Mouse (Mus musculus) olfactory bulb, adult 2 months (tissue): ENCODE data around the gene Xcl1. TPM values are rescaled to one million over a fixed set of nuclear protein-coding genes. Genes with fewer than 3 reads are reported as not detected.
"Not testable (repeated sequence)": the region's sequence is repeated elsewhere in the genome, so short reads cannot be mapped to it uniquely, and the experiment has no call there.

Experiments used
- H3K27ac ChIP-seq: fragments of 200-500 bp; 2 replicates; pipeline ENCODE4 v1.5.1; 2012; ENCODE audit warnings: low read depth, low read length; ENCODE audit not compliant: insufficient read depth
- H3K4me1 ChIP-seq: fragments of 200-500 bp; 2 replicates; pipeline ENCODE4 v1.6.1; 2012; ENCODE audit warnings: low read length; ENCODE audit not compliant: control insufficient read depth, insufficient read depth
- H3K4me3 ChIP-seq: fragments of 200-500 bp; 2 replicates; pipeline ENCODE4 v1.5.1; 2012; ENCODE audit warnings: mild to moderate bottlenecking, low read depth, low read length, moderate library complexity; ENCODE audit not compliant: insufficient read depth
- CTCF ChIP-seq: fragments of 200-500 bp; IDR thresholded peaks from 2 replicates; pipeline ENCODE4 v1.5.1; 2012; ENCODE audit warnings: low read depth, mild to moderate bottlenecking, low read length, moderate library complexity; ENCODE audit not compliant: insufficient read depth
- POLR2A ChIP-seq: fragments of 200-500 bp; IDR thresholded peaks from 2 replicates; pipeline ENCODE4 v1.6.1; 2012; ENCODE audit warnings: mild to moderate bottlenecking, low read depth, low read length, moderate library complexity; ENCODE audit not compliant: insufficient read depth
- WGBS: fragments of 180-500 bp; shearing (Covaris S2); methylation state at CpG from one replicate; pipeline ENCODE4 v1.1.7; 2018; 5-methylcytosine and 5-hydroxymethylcytosine counted together
- polyA plus RNA-seq: library from polyadenylated mRNA; stranded (reverse); fragments of >200 nt; gene quantifications from 2 replicates; pipeline ENCODE4 v1.2.4, GENCODE M21; 2012; ENCODE audit warnings: low replicate concordance; ENCODE audit not compliant: missing spikeins, insufficient read depth, insufficient read length

Xcl1 gene
- not detected in 2 replicates for polyA plus RNA-seq

DNA sequence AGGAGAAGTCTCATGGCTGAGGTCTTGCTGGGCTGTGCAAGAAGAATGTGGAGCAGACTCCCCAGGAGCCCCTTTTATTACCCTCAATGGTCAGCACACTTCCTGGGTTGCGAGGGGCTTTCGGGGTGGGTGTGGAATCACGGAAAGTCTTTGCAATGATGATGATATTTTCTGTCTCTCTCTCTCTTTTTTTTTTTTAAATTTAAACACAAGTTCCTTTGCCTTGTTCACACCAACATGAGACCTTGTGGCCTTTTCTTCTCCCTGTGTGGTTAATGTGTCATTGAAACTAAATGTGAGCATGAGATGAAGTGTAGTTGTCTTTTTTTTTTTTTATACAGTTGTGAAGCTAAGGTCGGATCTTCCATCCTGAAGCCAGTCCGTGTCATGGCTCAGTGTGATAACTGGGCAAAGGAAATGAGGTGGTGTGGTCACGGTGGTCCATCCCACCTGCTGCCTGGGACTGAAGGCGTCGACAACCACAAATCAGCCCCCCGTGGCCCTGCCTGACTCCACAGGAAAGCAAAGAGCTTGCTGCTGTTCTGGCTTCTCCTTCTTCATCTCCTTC lies at the start of gene Xcl1:
Gene Xcl1 (minus strand): TSS at position 51 of the 568 bp plus-strand sequence.
- TF ChIP-seq POLR2A (no peak), CTCF (no peak)
- 88% methylated on average over 9 of the region's 9 CpGs for WGBS
- Histone ChIP-seq H3K4me1 (0 out of 2 replicates have a peak, but pooled peaks cover 2% of the 10 kb centered on the region), H3K4me3 (no peak within 1 kb of the TSS), H3K27ac (no peak within 1 kb of the TSS)

DNA sequence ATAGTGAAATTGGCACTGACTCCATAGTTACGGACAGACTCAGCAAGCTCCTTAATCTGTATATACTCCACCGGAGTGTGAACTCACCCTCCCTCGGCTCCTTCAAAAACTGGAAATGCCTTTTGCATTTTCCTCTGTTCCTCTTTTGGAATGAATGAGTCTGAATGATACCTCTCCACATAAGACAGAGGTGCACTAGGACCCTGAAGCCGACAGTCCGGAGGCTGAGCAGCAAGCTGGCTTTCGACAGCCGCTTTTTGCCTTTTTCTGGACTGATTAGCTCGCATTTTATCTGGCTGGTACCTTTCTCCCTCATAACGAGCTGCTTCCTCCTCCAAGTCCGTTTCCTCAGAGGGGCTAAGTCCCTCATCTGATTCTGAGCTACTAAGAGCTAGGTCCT lies 49.4 kb upstream of the Xcl1 start:
- 78% methylated on average over 10 of the region's 10 CpGs for WGBS
- not testable (repeated sequence) for H3K4me3 ChIP-seq

DNA sequence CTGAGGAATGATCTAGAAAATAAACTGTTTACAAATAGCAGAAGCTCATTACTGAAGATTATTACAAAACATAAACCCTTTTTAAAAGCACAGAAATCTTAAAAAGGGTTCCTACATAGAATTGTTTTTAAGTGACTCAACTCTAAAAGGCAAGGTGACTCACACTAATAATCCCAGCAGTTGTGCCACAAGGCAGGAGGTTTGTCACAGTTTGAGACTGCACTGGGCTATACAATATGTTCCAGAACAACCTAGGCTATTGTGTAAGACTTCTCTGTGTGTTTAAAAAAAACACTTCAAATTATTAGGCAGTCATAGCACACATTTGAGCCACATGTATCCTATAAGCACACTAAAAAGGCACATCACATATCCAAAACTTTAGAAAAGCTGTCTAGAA lies 42.0 kb upstream of the Xcl1 start:
- Histone ChIP-seq H3K4me3 (no peak overlapping the region), H3K4me1 (no peaks in the 10 kb centered on the region), H3K27ac (peak overlapping the region; percentile 19; the same call in 1 of the 2 replicates)
- TF ChIP-seq CTCF (no peak), POLR2A (no peak)

More for the DNA sequence above, 49.4 kb upstream of the Xcl1 start:
- not testable (repeated sequence) for H3K4me1 ChIP-seq, H3K27ac ChIP-seq

DNA sequence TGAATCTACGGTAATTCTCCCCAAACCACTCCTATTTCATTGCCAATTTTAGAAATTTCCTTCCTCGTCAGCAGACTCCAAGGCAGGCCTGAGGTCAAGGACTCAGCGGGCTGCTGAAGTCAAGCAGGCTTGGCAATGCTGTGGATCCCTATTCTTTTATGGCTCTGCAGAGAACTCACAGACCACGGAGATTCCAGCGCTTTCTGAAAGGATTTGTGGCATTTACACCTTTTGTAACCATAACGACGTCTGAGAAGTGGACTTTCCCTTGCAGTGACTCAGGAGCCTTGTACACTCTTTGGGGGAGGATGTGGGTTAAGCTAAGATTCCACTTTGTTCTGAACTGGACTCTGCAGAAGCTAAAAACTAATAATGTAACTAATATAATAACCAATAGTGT lies 40.4 kb upstream of the Xcl1 start:
- H3K4me3 ChIP-seq: no peak overlapping the region
- no peak overlapping the region for H3K27ac ChIP-seq
- WGBS: 76% methylated on average over 7 of the region's 7 CpGs
- TF ChIP-seq CTCF (no peak), POLR2A (no peak)
- H3K4me1 ChIP-seq: no peaks in the 10 kb centered on the region

DNA sequence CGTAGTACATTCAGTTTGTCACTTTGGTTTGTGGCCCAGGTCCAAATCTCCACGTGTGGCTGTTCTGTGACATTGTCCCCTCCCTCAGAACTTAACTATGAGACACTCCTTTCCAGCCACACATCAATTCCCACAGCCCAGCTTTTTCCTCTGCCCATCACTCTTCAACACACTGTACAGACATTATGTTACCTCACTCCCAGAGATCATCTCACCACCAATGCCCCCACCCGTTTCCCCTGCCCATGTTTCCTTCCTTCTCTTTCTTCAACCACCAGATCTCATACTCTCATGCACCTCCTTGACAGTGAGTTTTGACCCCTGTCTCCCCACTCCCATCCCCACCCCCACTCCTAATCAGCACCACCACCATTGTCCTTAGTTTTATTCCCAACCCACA lies 39.9 kb upstream of the Xcl1 start:
- Histone ChIP-seq H3K27ac (no peak overlapping the region), H3K4me3 (no peak overlapping the region), H3K4me1 (no peaks in the 10 kb centered on the region)
- TF ChIP-seq POLR2A: no peak
- 80% methylated on average over 3 of the region's 3 CpGs for WGBS

DNA sequence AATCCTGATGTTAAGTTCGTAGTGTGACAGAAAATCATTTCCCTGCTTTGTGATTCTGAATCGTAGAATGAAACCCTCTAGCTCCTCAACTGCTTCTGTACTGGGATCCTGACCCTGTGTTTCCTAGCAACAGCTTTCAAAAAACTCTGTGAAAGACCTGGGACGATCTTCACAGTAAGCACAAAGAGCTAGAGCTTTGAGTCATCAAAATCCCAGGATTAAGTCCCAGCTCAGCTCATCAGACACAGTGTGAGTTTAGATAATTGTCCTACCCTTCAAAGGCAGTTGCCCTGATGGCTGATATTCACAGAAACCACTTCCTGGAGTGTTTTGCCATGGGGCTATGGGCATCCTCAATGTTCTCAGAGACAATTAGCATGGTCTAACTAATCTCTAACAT lies 38.5 kb upstream of the Xcl1 start:
- WGBS: 18% methylated on average over 3 of the region's 3 CpGs
- Histone ChIP-seq H3K27ac (peak overlapping the region; percentile 46), H3K4me3 (no peak overlapping the region), H3K4me1 (no peaks in the 10 kb centered on the region)
- TF ChIP-seq CTCF: no peak
- TF ChIP-seq POLR2A: no peak

DNA sequence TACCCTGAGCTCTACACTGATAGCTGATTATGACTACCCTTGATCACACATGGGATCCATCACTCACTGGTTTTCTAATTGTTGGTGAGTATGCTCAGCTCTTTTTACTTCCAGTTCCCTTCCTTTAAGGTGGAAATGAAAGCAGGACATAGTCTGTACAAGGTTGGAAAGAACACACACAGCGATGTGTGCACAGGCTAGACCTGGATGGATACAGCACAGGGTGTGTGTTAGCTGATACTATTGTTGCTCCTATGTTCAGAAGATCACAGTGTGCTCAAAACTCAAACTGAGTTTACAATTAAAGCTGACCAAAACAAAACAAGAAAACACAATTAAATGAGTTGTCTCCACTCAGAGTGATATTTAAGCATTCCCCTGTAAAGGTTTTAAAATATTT lies 38.0 kb upstream of the Xcl1 start:
- 95% methylated on average over 1 of the region's 1 CpGs for WGBS
- Histone ChIP-seq H3K27ac (0 out of 2 replicates have a peak overlapping the region, but pooled peaks have one; percentile 31), H3K4me3 (no peak overlapping the region), H3K4me1 (no peaks in the 10 kb centered on the region)
- no peak for TF ChIP-seq POLR2A
- no peak for TF ChIP-seq CTCF

DNA sequence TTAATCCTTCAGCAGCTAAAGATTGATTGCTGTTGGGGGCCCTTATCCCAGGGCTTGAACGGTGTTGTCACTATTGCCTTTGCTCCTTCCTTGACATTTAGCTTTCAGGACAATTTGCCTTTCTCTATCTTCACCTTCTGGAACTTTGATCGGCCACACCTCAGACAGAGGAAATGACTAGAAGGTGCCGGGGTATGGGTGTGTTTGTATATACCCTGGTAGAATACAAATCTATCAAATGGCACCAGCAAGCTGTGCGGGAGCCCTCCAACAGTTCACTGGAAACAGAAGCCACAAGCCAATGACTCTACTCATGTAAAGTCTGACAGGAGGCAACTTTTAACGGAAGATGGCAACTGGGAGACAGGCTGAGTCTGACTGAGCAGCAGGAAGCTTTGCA lies 37.4 kb upstream of the Xcl1 start:
- H3K4me1 ChIP-seq: no peaks in the 10 kb centered on the region
- H3K27ac ChIP-seq: no peak overlapping the region
- TF ChIP-seq CTCF (no peak), POLR2A (no peak)
- WGBS: 87% methylated on average over 5 of the region's 5 CpGs
- H3K4me3 ChIP-seq: no peak overlapping the region

DNA sequence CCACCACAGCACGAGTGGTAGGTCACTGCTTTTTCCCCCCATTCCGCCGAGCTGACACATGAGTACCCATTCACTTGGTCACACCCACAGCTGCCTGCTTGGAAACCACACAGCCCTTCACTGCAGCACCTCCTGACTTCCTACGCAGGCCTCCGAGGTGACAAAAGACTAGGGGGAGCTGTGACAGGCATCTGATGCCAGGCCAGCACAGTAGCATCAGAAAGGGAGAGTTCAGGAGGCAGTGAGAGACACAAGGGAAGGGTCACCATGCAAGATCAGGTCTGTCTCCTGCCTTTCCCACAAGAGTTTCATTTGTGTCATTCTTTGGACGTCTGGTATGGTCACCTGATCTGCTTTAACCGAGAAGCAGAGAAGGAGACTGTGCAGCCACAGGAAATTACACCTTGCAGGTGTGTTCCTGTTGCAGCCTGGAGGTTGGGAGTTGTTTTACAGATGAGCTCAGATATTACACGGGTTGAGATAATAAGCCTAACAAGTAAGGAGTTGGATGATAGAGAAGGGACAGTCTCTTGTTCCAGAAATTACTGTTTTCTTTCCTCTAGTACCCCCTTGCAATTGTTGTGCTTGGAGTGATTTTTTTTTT lies 30.9 kb upstream of the Xcl1 start:
- Histone ChIP-seq H3K27ac (no peak overlapping the region), H3K4me1 (no peaks in the 10 kb centered on the region), H3K4me3 (no peak overlapping the region)
- TF ChIP-seq CTCF (no peak), POLR2A (no peak)
- WGBS: 58% methylated on average over 8 of the region's 8 CpGs

DNA sequence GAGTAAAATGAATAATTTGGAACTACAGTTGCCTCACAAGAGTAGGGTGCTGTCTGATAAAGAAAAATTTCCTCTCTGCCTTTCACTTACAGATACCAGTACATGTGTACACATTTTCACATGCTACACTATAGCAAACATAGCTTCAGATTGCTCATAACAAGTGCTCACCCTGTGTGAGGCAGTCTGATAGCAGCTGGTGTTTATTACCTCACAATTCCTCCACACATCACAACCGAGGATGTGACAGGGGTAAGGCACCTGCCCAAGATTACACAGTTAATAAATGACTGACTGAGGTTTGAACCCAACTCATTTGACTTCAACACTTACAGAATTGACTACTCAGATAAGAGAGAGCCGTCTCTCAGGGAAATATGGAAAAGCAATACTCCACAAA lies 25.3 kb upstream of the Xcl1 start:
- 64% methylated on average over 2 of the region's 2 CpGs for WGBS

More for the DNA sequence above, 25.3 kb upstream of the Xcl1 start:
- TF ChIP-seq POLR2A (no peak), CTCF (no peak)
- H3K4me1 ChIP-seq: 0 out of 2 replicates have a peak, but pooled peaks cover 2% of the 10 kb centered on the region
- H3K4me3 ChIP-seq: no peak overlapping the region
- no peak overlapping the region for H3K27ac ChIP-seq
